Mouse (Mus musculus): ENCODE measurements around the gene Galnt14. TPM values are rescaled to one million over a fixed set of nuclear protein-coding genes. Genes with fewer than 3 reads are reported as not detected.

Gene Galnt14
- total RNA-seq, 2 experiments from 2014 or later, result 18.2 to 19.1 TPM

DNA sequence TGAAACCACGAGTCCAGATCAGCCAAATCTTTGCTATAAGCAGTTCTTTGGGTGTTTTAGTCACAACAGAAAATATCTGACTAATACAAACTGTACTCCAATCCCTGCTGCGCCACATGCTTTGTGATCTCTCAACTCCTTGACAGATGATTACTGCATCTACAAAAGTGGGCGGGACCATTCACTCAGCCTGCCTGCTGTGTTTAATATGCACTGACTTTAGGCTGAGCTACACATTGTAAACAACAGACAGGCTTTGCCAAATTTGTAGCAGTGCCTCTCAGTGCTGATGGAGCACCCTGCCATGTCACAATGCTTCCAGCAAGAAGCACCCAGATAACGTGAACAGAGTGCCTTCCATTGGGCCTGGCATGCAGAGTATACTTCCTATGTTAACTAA lies 251.5 kb downstream of the Galnt14 start:
- intact Hi-C loops (cut with DNase I), result no loop called here
- no peak for DNase-seq (ENCODE audit: low spot score in 2 of 2)

DNA sequence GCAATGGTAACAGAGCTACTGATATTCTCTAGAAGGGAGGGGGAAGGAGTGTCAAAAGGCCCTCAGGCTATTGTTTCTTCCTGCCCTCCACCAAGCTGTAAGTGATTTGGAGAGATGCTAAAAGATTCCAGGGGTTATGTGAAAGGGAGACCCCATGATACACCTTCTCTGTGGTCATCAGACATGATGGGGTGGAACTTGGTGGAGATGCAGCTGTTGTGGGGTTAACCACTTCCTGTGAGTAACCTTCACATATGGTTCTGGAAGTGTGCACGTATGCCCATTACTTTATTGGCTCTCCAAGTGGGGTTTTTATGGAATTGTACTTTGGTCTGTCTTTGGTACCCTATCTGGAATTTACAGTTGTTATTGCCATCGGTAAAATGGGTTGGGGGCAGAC lies 253.7 kb downstream of the Galnt14 start:
- DNase-seq (ENCODE audit: low spot score in 2 of 2), result no peak
- intact Hi-C loops (cut with DNase I), result no loop called here

DNA sequence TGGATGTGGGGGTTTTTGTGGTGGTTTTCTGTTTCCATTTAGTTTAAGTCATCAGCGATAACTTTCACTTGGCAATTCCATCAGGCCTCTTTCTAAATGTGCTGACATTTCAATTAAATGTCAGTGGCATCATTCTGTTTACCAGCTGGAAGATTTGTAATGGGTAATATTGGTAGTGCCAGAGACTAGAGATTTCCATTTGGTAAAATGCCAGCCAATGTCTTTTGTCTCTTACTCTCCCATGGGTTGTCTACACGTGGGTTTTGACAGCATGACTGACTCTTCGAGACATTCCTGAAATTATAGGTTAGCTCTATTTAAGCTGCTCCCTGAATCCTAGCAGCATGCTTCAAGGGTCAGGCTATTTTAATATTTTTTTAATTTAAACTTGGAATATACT lies 256.6 kb downstream of the Galnt14 start:
- intact Hi-C loops (cut with DNase I), result no loop called here
- no peak for DNase-seq (ENCODE audit: low spot score in 2 of 2)

DNA sequence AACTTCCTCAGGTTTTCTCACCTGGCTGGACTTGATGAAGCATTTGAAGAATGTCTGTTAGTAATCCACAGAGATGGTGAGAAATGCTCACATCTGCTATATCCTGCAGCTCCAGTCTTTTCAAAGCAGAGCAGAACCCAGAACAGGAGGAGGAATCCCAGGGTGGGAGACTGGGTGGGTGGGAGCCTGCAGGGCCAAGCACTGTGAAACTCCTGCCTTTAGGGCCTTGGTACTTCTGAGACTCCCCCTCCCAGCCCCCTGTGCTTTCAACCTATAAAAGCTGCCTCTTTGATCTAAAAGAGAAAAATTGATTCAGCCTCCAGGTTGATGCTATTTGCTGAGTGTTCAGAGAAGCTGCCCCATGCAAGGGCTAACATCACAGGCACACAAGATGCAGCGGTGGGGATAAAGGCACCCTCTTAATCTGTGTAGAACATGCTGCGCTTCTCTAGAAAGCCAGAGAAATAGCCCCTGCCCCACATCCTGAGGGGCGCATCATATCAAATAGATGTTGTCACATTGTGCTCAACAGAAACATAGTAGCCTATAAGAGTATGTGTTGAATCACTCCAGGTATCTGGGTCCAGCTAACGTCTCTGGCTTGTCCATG lies 258.0 kb downstream of the Galnt14 start:
- DNase-seq (ENCODE audit: low spot score in 2 of 2), result no peak
- intact Hi-C loops (cut with DNase I), result no loop called here

DNA sequence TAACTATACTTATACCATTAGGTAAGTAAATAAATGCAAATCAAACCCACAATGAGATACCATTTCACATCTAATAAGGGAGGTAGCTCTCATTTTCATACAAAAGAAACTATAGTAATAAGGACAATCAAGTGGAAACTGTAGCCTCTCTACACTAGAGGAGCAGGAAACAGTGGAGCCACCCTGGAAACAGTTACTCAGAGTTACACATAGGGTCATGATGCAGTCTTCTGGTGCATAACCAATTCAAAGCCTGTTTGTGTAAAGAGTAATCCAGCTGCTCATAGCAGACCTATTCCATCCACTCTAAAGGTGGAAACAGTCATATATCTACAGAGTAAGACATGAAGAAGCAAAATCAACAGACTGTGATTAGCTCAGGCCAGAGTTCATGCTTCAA lies 261.1 kb downstream of the Galnt14 start:
- intact Hi-C loops (cut with DNase I), result no loop called here
- no peak for DNase-seq (ENCODE audit: low spot score in 2 of 2)

Other genes starting within 250 kb of the Galnt14 start
- gene Ehd3, start 93.7 kb upstream of the Galnt14 start, total RNA-seq (2021), result 10 to 100 TPM; 78.2 to 80.3 TPM
- gene Xdh, start 239.7 kb upstream of the Galnt14 start, total RNA-seq (2021), result under 1 TPM; 0.77 to 0.99 TPM